Mouse (Mus musculus) neural tube, embryonic 10.5 days (tissue): ENCODE data around the gene Gm17428.

Experiments used
- DNase-seq: peaks from one replicate; pipeline ENCODE4 v3.0.0-alpha.2; 2017; ENCODE audit warnings: low spot score; ENCODE audit errors: extremely low spot score

The Gm17428 gene

DNA sequence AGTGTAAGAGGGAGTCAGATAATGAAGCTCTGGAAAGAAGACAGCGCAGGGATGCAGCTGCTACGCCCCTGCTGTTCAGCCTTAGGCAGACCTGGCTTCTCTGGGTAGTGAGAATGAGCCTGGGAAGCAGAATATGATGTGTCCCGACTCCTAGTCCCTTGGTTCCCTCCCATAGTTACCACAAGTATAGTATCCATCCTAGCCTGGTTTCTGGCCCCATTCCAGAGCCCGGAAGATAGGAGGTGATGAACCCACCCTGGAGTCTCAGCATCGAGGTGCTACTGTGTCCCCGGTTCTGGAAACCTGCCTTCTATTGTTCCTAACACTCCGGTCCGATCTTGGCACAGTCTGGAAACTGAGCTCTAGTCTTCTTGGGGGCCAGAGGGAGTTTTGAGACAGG, 31.7 kb downstream of the Gm17428 start:
- no peak for DNase-seq

DNA sequence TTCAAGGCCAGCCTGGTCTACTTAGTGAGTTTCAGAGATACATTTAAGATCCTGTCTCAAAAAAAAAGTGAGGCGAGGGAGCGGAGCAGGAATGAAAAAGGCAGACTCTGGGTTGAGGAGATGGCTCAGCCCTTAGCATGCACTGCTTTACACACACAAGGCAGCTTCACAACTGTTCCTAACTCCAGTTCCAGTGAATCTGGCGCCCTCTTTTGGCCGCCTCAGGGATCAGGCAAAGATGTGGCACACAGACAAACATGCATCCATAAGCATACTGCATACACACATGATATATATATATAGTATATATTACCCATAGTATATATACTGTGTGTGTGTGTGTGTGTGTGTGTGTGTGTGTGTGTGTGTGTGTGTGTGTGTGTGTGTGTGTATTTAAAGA, 34.4 kb downstream of the Gm17428 start:
- peak; percentile 30 for DNase-seq

DNA sequence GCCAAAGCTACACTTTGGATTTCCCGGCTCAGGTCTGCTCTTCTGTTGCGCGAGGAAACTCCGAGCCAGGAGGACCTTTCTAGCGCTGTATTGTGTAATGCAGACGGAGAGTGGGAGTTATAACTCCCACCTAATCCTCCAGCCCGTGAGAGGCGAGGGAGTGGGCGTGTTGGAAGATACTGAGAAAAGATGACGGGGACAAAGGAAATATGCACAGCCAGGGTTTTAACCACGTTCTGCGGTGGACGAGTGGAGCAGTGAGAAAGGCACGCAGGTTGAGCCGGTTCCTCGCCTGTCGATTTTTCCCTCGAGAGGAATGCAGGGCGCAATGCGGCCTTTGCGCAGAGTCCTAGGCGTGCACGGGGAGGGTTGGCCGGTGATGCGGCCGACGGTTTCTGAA, 37.9 kb downstream of the Gm17428 start:
- no peak for DNase-seq

DNA sequence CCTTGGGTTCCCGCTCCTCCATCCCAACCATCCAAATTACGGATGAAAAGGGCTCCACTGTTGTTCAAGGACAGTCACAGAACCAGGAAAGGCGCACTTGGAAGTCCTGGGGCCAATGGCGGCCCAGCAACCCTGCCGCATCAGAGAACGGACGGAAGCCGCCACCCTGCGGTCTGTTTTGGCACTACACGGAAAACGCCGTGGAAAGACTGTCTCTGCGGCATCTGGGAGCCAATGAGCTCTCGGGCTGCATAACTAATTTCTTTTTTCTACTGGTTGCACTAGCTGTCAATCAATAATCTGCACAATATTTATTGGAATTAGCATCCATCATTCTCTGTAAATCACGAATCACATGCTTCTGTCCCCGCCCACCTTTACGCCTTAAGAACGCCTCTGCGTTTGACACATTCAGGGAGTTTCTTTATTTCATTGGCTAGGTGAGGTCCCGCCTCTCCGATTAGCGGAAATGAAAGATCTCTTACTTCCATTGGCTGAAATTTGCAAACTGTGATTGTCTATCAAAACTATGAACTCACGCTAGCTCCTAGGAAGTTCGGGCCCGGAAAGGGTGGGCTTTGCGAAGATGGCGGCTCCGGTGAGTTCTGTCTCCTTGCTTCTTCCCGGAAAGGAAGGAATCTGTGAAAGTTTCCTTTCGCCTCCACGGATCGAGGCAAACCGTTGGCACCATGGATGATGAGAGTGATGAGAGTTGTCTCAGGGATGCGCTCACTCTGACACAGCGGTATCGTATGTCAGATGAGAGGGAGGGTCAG, 38.4 kb downstream of the Gm17428 start, which contains the start of gene Ngdn:
Ngdn (plus strand) TSS at position 464 of the 776 bp plus-strand sequence.
- peak; percentile 99 for DNase-seq

DNA sequence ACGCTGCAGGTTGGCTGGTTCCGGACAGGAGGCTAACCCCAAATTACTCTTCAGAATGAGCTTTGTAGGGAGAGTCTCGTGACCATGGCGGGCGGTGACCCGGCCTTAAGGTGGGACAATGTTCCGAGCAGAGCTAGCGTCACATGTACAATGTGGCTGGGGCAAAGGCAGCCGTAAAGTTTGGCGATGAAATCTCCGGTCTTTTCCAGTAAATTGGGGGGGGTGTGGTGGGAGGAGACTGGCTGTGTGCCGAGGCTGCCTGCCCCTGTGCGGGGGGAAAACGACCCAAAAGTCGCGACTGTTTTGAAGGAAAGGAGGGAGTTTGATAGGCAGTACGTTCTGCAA, 39.0 kb downstream of the Gm17428 start:
- DNase-seq, result no peak

DNA sequence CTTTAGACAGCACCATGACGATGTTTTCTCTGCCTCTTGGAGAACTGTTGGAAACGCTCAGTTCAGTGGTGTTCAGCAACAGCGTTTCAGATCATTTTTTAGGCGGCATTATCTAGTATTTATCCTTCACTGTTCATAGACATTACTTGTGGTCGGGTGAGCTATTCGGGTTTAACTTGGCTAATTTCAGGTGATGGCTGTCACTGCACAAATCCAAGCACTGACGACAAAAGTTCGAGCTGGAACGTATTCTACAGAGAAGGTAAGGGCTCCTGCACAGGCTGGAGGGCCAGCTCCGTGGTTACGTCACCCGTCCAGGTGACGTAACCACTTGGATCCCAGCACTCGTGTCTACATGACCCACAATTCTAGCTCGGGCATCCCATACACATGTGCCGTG, 40.1 kb downstream of the Gm17428 start:
- DNase-seq, result no peak

DNA sequence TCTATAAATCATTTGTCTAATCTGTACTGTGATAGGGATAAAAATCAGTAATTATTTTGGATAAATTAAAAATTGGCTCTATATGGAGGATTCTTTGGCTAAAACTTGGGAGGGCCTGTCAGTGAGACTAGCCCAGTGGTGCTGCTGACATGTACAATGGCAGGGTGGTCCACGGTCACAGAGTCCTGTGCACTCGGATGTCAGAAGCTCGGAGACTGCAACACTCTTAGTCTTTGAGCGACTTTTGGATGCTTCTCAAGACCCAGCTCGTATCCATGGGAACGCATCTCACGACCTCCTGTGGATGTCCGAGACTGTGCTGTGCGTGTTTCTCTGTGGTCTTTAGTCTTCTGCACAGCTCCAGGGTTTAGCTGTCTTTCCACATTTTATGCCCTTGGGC, 43.7 kb downstream of the Gm17428 start:
- no peak for DNase-seq

DNA sequence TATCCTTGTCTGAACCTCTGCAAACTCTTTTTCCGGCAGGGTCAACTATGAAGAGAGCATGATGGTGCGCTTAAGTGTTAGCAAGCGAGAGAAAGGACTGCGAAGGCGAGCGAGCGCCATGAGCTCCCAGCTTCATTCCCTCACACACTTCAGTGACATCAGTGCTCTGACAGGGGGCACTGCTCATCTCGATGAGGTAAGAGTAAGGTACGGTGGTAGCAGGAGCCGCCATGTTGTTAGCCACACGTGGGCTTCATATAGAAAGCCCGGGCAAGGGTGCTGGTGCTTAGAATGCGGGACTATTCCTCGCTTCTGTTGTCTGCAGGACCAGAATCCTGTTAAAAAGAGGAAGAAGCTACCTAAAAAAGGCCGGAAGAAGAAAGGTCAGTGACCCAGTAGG, 46.3 kb downstream of the Gm17428 start:
- no peak for DNase-seq

DNA sequence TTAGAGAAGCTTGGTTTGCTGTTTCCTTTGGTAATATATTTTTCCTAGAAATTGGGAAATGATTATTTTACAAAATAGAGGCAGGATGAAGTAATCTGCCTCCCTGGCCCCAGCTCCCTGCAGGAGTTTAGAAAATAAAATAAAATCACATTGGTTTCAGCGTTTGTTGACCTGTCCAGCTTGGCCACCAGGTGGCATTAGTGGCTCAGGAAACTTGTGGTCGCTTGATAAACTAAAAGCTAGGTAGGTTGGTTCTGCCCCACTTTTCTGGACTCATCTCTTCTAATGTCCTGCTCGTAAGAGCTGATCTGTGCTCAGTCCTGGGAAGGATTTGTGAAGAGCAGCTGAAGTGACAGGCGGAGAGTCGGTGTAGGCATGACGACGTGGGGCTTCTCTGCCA, 47.5 kb downstream of the Gm17428 start:
- DNase-seq, result peak; percentile 52

DNA sequence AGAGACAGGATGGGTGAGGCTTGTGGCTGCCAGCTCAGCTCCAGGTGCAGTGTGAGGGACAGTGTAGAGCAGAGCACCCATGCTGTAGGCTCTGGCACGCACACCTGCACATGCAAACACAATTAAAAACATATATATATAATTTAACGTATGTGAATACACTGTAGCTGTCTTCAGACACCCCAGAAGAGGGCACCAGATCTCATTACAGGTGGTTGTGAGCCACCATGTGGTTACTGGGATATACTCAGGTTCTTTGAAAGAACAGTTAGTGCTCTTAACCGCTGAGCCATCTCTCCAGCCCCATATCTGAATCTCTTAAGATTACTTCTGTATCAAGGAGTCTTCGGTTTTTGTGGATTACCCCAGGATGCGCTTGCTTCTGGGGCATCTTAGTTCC, 48.8 kb downstream of the Gm17428 start:
- no peak for DNase-seq
